Mouse (Mus musculus) monocyte, adult 2 months (primary cell): Measurements from ENCODE around the gene Ddx1.
"Not testable (repeated sequence)": the region's sequence is repeated elsewhere in the genome, so short reads cannot be mapped to it uniquely, and the experiment has no call there.

ENCODE experiments used
- DNase-seq, 2 experiments: peaks; one replicate each; pipeline ENCODE4 v3.0.0; 2022; ENCODE audit warnings: low spot score in 2 of 2, low read depth in 1 of 2

Ddx1 gene

GRCm38 (mm10) chr12:13205733-13206132, 43.3 kb downstream of the Ddx1 start:
- DNase-seq: no peak

DNA sequence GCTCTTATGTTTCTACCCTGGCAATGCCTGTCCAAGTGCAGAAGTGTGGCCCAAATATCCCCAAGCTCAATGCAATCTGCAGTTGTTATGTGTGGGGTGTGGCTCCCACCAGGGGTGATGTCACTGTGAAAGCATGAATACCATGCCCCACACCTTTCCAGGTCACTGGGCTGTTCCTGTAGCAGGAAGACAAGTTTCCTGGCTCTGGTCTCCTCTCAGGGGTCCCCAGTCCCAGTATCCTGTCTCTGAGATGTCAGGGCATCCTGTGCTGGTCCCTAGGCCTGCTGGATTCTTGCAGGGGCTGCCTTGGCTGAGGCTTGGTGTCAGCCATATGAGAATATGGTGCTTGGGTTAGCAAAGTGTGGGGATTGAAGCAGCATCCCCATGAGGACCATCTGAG, 46.7 kb downstream of the Ddx1 start:
- no peak for DNase-seq

DNA sequence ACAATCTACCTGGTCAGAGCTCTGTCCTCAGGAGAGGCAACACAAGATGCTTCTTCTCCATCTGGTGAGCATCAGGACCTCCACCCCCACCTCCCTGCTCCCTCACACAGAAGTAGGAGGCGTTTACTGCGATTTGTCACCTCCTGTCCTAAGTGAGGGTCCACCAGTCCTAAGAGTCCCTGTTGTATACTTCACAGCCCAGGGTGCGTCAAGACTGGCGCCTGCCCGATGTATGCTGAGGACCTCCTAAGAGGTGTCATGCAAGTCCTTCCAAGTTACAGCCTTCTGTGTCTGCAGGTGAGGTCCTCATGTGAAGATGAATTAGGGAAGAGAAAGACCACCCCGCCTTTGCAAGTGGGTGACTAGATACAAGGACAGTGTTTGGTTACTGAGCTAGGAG, 48.4 kb downstream of the Ddx1 start:
- DNase-seq: no peak

GRCm38 (mm10) chr12:13199338-13200301, 49.4 kb downstream of the Ddx1 start:
- no peak for DNase-seq

- DNase-seq: no peak
Measured at GRCm38 (mm10) chr12:13198157-13198556, 50.9 kb downstream of the Ddx1 start.

- no peak for DNase-seq
Measured at GRCm38 (mm10) chr12:13196146-13196545, 52.9 kb downstream of the Ddx1 start.

DNA sequence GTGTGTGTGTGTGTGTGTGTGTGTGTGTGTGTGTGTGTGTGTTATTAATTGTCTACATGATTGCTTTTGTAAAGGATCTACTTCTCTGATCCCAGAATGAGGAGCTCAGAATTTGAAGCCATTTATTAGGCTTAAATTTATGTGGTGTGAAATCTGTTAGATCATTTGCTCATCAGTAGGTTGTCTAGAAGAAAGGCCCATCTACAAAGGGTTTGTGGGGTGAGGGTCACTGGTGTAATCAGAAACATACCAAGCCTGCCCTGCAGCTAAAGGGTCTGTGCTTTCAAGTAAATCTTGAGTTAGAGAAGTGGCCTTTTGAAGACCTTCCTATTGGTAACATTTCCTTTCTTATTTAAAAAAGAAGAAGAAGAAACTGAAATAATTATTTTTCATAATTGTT, 53.5 kb downstream of the Ddx1 start:
- no peak for DNase-seq

DNA sequence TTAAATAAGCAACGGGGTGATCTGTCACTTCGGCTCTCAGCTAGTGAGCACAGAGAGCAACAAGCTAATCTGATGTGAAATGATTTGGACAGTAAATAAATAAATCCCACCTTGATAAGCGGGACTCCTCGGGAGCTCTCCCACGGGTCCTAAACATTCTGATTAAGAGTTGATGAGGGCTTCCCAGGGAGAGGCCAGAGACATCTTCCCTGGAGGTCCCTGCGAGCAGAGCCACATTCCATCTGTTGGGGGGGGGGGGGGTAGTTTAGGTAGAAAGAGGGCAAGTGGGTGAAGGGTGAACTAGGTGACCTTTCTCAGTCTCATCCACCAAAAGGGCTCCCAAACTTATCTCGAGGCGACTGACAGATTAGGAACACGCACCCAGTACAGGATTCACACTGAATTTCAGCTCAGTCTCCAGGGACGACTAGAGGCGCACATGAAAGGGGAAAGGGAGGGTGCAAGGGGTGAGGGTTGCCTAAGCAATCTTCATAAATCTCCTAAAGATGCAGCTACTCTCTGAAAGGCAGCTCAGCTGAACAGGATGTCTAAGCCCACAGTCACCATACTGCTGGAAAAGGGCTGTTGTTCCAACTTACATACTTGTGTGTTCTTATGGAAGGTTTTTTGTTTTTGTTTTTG, 60.8 kb downstream of the Ddx1 start:
- DNase-seq: no peak

DNA sequence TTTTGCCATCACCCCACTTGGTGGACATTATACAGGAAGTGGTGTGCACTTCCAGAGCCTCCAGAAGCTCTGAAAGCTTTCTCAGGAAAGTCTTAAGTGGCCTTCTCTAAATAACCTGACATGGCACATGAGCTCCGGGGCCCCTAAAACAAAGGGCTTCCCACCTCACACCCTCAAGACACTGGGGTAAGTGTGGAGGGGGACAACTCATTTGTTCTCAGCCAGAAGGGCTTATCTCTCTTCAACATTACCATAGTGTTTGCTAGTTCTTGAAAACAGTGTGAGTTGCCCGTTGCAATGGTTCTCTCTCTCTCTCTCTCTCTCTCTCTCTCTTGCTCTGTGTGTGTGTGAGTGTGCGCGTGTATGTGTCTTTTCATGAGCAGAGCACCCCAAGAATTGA, 62.8 kb downstream of the Ddx1 start:
- no peak for DNase-seq

GRCm38 (mm10) chr12:13184873-13185361, 64.1 kb downstream of the Ddx1 start:
- DNase-seq: no peak

- DNase-seq: not testable (repeated sequence)
Measured at GRCm38 (mm10) chr12:13184136-13184535, 64.9 kb downstream of the Ddx1 start.

DNA sequence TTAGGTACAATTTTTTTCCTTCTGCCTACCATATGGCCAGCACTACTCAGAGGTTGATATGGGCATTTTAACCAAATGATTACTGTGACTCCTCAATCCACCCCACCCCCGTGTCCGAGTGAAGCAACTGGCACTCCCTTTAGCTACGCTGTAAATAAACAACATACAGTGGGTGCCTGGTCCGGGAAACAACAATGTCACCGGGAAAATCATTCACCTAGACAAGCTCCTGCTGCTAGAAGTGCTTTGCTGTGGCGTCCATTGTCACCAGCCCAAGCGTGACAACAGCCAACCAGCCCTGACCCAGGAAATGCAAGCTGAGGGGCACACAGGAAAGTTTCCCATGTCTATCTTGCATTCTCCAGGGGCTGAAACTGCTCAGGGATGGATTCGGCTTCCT, 66.8 kb downstream of the Ddx1 start:
- no peak for DNase-seq

- DNase-seq: no peak
Measured at GRCm38 (mm10) chr12:13181721-13182120, 67.3 kb downstream of the Ddx1 start.

DNA sequence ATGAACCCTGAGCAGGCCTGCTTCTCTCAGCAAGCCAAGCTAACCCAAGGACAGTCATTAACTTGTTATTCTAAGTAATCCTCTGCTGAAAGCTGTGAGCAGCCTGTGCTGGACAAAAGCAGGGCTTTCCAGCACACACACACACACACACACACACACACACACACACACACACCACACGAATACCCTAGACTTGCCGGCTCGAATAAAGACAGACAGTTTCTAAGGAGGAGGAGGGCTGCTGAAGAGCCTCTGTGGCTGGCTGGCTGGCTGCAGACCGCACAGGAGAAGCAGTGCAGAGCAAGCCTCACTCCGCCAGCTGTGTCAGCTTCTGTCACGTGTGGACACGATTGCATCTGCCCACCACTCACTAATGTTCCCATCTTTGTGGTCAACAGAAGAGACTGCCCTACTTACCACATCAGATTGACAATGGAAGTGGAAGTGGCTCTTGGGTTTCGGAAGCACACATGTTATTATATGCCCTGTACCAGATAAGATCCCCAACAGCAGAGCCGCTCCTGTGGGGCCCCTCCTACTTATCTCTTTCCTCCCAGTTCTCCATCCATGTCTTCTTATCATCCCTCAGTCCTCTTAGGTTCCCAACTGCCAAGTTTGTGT, 68.2 kb downstream of the Ddx1 start:
- no peak for DNase-seq

GRCm38 (mm10) chr12:13180332-13180714, 68.7 kb downstream of the Ddx1 start:
- DNase-seq: no peak

GRCm38 (mm10) chr12:13177606-13178005, 71.4 kb downstream of the Ddx1 start:
- no peak for DNase-seq

GRCm38 (mm10) chr12:13176927-13177326, 72.1 kb downstream of the Ddx1 start:
- no peak for DNase-seq

- DNase-seq: no peak
Measured at GRCm38 (mm10) chr12:13176136-13176535, 72.9 kb downstream of the Ddx1 start.

- no peak for DNase-seq
Measured at GRCm38 (mm10) chr12:13174022-13174421, 75.0 kb downstream of the Ddx1 start.

DNA sequence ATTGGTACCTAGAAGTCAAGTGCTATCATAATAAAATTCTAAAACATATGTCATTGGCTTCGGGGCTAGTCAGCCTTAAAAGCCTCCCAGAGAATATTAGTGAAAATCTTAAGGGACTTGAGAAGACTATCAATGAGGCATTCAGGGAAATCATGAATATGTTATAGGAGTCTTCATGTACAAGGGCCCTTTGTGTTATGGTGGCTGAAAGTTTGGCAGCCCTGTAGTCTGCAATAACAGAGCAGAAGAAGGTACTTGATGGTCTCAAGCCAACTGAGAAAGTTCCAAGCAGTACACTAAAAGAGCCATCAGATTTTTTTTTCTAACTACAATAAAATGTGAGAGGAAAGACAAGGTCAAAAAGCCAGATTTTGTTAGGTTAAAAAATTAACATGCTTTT, 80.9 kb downstream of the Ddx1 start:
- DNase-seq: no peak

DNA sequence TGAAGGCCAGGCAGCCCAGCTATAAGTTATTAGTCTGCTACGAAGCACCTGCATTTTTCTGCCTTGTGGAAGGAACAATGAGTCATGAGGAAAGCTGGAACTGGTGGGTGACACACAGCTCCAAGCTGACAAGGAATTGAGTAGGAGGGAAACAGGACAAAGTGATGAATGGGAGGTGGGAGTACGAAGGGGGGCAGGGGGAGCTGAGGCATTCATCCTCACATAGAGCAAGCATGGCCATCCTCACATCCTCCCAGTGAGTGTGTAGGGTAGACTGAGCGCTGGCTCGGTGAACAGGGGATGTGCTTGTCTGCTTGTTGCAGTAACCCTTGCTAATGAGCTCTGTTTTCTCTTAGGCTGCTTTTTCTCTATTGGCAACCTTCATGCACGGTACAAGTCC, 81.9 kb downstream of the Ddx1 start:
- DNase-seq: no peak
